Mouse (Mus musculus): ENCODE measurements around the gene Pla2g6.

DNA sequence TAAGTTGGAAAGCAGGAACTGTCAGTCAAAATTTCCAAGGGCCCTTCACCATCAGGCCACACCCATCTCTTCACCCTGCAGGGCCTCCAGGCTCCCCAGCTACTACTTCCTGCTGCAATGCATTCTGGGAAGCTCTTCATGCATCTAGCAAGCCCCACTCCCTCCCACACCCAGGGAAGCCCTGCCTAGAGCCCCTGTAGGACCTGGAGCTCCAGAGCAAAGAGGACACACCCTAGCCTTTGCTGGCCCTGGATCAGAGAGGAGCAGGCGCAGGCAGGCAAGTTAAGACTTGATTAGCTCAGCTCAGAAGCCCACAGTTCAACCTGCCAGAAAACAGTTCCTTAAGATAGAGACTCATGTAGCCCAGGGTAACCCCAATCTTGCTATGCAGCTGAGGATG, 46.8 kb downstream of the Pla2g6 start:
- TF ChIP-seq GATA1 (IDR thresholded peaks at IDR 0.05; ENCODE audit: borderline replicate concordance, low read length): no peak
- no peak for TF ChIP-seq FLI1 (IDR thresholded peaks at IDR 0.05; ENCODE audit: low read length)

All from megakaryocyte, embryonic 14.5 days (primary cell).